Mouse (Mus musculus) forebrain, embryonic 13.5 days (tissue): ENCODE measurements at regions not wholly inside any gene's neighbourhood (a gene's known extent, or its start where the extent isn't known, plus 50 kb on each side); places are given as distances from the start of the nearest gene placed in this dataset.

Experiments used
- ATAC-seq: fragments of 200-750 bp; cut with Nextera tagmentation; 2 replicates; pipeline ENCODE4 v1.8.0; 2017
- H3K27ac ChIP-seq: fragments of 300-500 bp; sonication (generic); 2 replicates; pipeline ENCODE4 v1.5.1; 2015; ENCODE audit warnings: inconsistent platforms, mild to moderate bottlenecking, moderate library complexity
- H3K27me3 ChIP-seq: fragments of 300-500 bp; sonication (generic); 2 replicates; pipeline ENCODE4 v1.6.1; 2015; ENCODE audit warnings: mild to moderate bottlenecking, inconsistent platforms
- H3K36me3 ChIP-seq: fragments of 300-500 bp; sonication (generic); 2 replicates; pipeline ENCODE4 v1.6.1; 2015; ENCODE audit warnings: mild to moderate bottlenecking, inconsistent platforms; ENCODE audit not compliant: poor library complexity, severe bottlenecking
- H3K4me1 ChIP-seq: fragments of 300-500 bp; sonication (generic); 2 replicates; pipeline ENCODE4 v1.6.1; 2015; ENCODE audit warnings: inconsistent platforms
- H3K4me2 ChIP-seq: fragments of 300-500 bp; sonication (generic); 2 replicates; pipeline ENCODE4 v1.6.1; 2015; ENCODE audit warnings: inconsistent platforms, mild to moderate bottlenecking, moderate library complexity
- H3K4me3 ChIP-seq: fragments of 300-500 bp; sonication (generic); 2 replicates; pipeline ENCODE4 v1.5.1; 2015; ENCODE audit warnings: mild to moderate bottlenecking, inconsistent platforms
- H3K9ac ChIP-seq: fragments of 300-500 bp; sonication (generic); 2 replicates; pipeline ENCODE4 v1.6.1; 2015; ENCODE audit warnings: mild to moderate bottlenecking, inconsistent platforms
- H3K9me3 ChIP-seq: fragments of 300-500 bp; sonication (generic); replicated peaks from 2 replicates; pipeline ENCODE4 v1.6.1; 2016; ENCODE audit warnings: inconsistent platforms
- WGBS: fragments of 180-500 bp; shearing (Covaris S2); methylation state at CpG from one replicate; pipeline ENCODE4 v1.1.7; 2015; 5-methylcytosine and 5-hydroxymethylcytosine counted together

DNA sequence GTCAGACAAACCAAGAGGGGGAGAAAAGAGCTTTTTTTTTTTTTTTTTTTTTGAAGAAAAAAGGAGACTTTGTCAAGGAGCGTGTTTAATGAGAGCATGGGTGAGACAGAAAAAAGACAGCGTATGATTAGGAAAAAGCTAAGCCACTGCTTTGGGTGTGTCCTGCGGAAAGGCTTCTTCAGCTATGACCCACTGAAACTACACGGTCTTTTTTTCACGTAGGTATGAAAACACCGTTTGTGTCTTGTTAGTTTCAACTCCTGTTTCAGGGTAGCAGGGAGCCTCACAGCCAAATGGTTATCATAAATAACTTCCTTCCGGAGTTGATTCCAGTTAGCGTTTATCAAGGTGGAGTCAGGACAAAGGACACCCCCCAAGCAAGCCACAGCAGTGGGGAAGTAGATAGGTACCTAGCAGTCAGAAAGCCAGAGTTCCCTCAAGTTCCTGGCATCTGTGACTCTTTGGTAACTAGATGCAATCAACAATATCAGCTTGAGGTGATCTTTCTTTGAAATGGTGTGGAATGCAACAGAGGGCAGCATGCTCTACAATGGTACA is 143.2 kb upstream of the Tent5a start:
- Histone ChIP-seq H3K36me3 (no peaks in the 10 kb centered on the region), H3K27me3 (no peaks in the 10 kb centered on the region), H3K9ac (no peak overlapping the region), H3K4me3 (no peak overlapping the region), H3K4me1 (no peaks in the 10 kb centered on the region), H3K27ac (no peak overlapping the region), H3K9me3 (no peaks in the 10 kb centered on the region), H3K4me2 (no peak overlapping the region)
- ATAC-seq, result no peak
- 93% methylated on average over 8 of the region's 8 CpGs for WGBS

- Histone ChIP-seq H3K4me3 (no peak overlapping the region), H3K27ac (no peak overlapping the region), H3K27me3 (no peaks in the 10 kb centered on the region), H3K4me2 (no peak overlapping the region), H3K4me1 (no peaks in the 10 kb centered on the region), H3K9ac (no peak overlapping the region), H3K36me3 (no peaks in the 10 kb centered on the region), H3K9me3 (no peaks in the 10 kb centered on the region)
- no peak for ATAC-seq
- 81% methylated on average over 3 of the region's 3 CpGs for WGBS
Measured at GRCm38 (mm10) chr9:85469288-85469687, 142.1 kb upstream of the Tent5a start.

DNA sequence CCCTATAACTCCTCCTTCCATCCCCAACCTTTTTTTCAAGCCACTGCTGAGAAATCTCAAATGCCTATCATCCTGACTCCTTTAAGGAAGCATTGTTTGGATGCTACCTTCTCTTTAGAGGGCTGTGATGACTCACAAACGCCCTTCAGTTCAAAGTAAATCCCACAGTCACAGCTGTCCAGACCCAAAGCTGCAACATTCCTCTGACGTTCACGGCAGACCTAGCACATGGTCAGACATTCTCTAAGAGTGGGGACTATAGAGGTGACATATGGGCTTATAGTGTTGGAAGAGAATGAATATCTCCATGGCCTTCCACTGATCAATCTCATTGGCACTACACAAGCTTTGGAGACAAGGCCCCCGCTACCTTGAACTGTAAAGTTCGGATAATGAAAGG is 139.5 kb upstream of the Tent5a start:
- WGBS, result 80% methylated on average over 5 of the region's 5 CpGs
- no peak for ATAC-seq

GRCm38 (mm10) chr9:85459062-85459805 is 132.1 kb upstream of the Tent5a start:
- Histone ChIP-seq H3K9ac (no peak overlapping the region), H3K9me3 (no peaks in the 10 kb centered on the region), H3K4me3 (no peak overlapping the region), H3K4me2 (no peak overlapping the region), H3K27me3 (no peaks in the 10 kb centered on the region), H3K36me3 (no peaks in the 10 kb centered on the region), H3K4me1 (no peaks in the 10 kb centered on the region), H3K27ac (no peak overlapping the region)
- WGBS, result 91% methylated on average over 3 of the region's 3 CpGs
- no peak for ATAC-seq

More for the DNA sequence above, 139.5 kb upstream of the Tent5a start:
- no peak overlapping the region for H3K4me3 ChIP-seq
- H3K4me2 ChIP-seq, result no peak overlapping the region
- no peaks in the 10 kb centered on the region for H3K4me1 ChIP-seq
- H3K36me3 ChIP-seq, result no peaks in the 10 kb centered on the region
- no peak overlapping the region for H3K9ac ChIP-seq
- no peak overlapping the region for H3K27ac ChIP-seq
- H3K9me3 ChIP-seq, result no peaks in the 10 kb centered on the region
- no peaks in the 10 kb centered on the region for H3K27me3 ChIP-seq

DNA sequence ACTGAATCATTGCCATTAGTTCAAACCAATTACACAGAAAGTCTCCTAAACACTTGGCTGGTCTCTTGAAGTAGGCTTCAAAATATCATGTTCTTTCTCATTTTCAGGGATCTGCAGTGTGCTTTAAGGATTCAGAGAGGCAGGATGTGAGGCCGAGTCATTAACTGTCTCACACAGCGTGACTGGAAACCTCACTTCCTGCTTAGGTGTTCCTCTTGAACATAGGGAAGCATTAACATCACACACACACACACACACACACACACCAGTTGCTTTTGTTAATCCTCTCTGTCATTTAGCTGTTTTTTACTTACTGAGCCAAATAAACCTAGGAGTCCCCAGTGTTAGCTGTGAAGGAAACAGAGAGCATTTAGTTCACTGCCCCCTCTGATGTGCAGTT is 131.2 kb upstream of the Tent5a start:
- Histone ChIP-seq H3K4me1 (no peaks in the 10 kb centered on the region), H3K4me2 (no peak overlapping the region), H3K27ac (no peak overlapping the region), H3K9ac (no peak overlapping the region), H3K4me3 (no peak overlapping the region), H3K9me3 (no peaks in the 10 kb centered on the region), H3K36me3 (no peaks in the 10 kb centered on the region), H3K27me3 (no peaks in the 10 kb centered on the region)
- ATAC-seq, result no peak
- WGBS, result 80% methylated on average over 2 of the region's 2 CpGs

DNA sequence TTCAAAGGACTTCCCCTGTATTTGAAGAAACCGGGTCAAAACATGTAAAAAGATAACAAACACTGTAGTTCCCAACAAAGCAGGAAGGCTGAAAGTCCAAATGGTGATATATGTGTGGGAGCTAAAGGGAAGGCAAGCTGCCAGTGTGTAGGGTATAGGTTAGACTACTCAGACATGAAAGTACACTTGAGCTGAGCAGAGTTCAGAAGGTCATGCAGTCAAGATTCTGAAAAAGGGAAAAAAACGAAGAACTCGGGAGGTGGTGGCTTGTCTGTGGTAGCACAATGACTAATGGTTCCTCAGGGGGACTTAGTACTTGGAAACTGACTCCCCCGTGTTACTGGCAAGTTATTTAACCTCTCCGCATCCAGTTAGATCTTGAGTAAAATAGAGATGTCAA is 130.3 kb upstream of the Tent5a start:
- ATAC-seq, result no peak

DNA sequence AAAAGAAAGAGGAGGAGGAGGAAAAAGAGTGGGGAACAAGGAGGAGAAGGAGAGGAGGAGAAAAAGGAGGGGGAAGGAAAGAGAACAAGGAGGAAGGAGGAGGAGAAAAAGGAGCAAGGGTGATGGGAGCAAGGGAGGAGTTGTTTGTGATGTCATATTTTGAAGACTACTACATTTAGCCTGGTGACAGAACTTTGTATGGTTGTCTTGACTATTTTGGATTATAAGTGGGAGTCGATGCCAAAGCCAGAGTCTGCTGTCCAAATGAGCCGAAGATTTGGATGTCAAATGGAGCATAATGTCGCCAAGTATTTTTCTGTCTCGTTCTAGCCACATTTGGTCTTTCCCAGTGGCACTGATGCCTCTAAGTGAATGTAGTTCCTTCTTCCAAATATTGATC is 128.2 kb upstream of the Tent5a start:
- no peak for ATAC-seq
- no peak overlapping the region for H3K9ac ChIP-seq
- H3K36me3 ChIP-seq, result no peaks in the 10 kb centered on the region
- 87% methylated on average over 4 of the region's 4 CpGs for WGBS
- no peak overlapping the region for H3K27ac ChIP-seq
- no peak overlapping the region for H3K4me2 ChIP-seq
- H3K27me3 ChIP-seq, result no peaks in the 10 kb centered on the region
- H3K4me1 ChIP-seq, result no peaks in the 10 kb centered on the region
- no peaks in the 10 kb centered on the region for H3K9me3 ChIP-seq
- H3K4me3 ChIP-seq, result no peak overlapping the region

More for the DNA sequence above, 130.3 kb upstream of the Tent5a start:
- H3K27me3 ChIP-seq, result no peaks in the 10 kb centered on the region
- H3K4me3 ChIP-seq, result no peak overlapping the region
- H3K9me3 ChIP-seq, result no peaks in the 10 kb centered on the region
- 86% methylated on average over 5 of the region's 5 CpGs for WGBS
- H3K4me1 ChIP-seq, result no peaks in the 10 kb centered on the region
- H3K9ac ChIP-seq, result no peak overlapping the region
- H3K36me3 ChIP-seq, result no peaks in the 10 kb centered on the region
- H3K4me2 ChIP-seq, result no peak overlapping the region
- H3K27ac ChIP-seq, result no peak overlapping the region

GRCm38 (mm10) chr9:85452196-85452857 is 125.2 kb upstream of the Tent5a start:
- Histone ChIP-seq H3K4me1 (no peaks in the 10 kb centered on the region), H3K36me3 (no peaks in the 10 kb centered on the region), H3K4me3 (no peak overlapping the region), H3K4me2 (no peak overlapping the region), H3K9me3 (no peaks in the 10 kb centered on the region), H3K27ac (no peak overlapping the region), H3K27me3 (no peaks in the 10 kb centered on the region), H3K9ac (no peak overlapping the region)
- no peak for ATAC-seq
- 89% methylated on average over 8 of the region's 8 CpGs for WGBS

- ATAC-seq, result no peak
- Histone ChIP-seq H3K4me1 (no peaks in the 10 kb centered on the region), H3K4me3 (no peak overlapping the region), H3K36me3 (no peaks in the 10 kb centered on the region), H3K27me3 (no peaks in the 10 kb centered on the region), H3K27ac (no peak overlapping the region), H3K9ac (no peak overlapping the region), H3K4me2 (no peak overlapping the region), H3K9me3 (no peaks in the 10 kb centered on the region)
- 93% methylated on average over 5 of the region's 5 CpGs for WGBS
Measured at GRCm38 (mm10) chr9:85451349-85451748, 124.2 kb upstream of the Tent5a start.

DNA sequence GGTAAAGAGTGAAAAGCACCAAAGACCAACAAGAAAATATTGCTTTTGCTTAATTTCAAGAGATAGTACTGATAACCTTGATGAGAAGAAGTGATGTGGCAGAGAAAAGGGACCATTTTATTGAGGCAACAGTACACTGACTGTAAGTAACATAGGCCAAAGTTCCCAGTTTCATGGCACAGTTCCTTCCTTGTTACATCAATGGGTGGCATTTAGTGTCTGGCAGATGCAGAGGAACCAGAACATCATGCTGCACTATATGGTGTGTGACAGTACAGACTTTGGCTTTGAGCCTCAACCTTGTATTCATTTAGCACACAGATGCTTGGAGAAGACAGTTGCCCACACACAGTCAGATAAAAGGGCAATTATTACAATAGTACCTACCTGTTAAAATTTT is 123.7 kb upstream of the Tent5a start:
- Histone ChIP-seq H3K9ac (no peak overlapping the region), H3K27ac (no peak overlapping the region), H3K9me3 (no peaks in the 10 kb centered on the region), H3K4me2 (no peak overlapping the region), H3K36me3 (no peaks in the 10 kb centered on the region), H3K4me3 (no peak overlapping the region), H3K4me1 (no peaks in the 10 kb centered on the region), H3K27me3 (no peaks in the 10 kb centered on the region)
- ATAC-seq, result no peak

- no peaks in the 10 kb centered on the region for H3K27me3 ChIP-seq
- H3K36me3 ChIP-seq, result no peaks in the 10 kb centered on the region
- H3K4me3 ChIP-seq, result no peak overlapping the region
- no peak for ATAC-seq
- no peaks in the 10 kb centered on the region for H3K4me1 ChIP-seq
- WGBS, result 88% methylated on average over 2 of the region's 2 CpGs
- no peak overlapping the region for H3K4me2 ChIP-seq
- no peak overlapping the region for H3K9ac ChIP-seq
- no peaks in the 10 kb centered on the region for H3K9me3 ChIP-seq
- no peak overlapping the region for H3K27ac ChIP-seq
Measured at GRCm38 (mm10) chr9:85449493-85449892, 122.3 kb upstream of the Tent5a start.

DNA sequence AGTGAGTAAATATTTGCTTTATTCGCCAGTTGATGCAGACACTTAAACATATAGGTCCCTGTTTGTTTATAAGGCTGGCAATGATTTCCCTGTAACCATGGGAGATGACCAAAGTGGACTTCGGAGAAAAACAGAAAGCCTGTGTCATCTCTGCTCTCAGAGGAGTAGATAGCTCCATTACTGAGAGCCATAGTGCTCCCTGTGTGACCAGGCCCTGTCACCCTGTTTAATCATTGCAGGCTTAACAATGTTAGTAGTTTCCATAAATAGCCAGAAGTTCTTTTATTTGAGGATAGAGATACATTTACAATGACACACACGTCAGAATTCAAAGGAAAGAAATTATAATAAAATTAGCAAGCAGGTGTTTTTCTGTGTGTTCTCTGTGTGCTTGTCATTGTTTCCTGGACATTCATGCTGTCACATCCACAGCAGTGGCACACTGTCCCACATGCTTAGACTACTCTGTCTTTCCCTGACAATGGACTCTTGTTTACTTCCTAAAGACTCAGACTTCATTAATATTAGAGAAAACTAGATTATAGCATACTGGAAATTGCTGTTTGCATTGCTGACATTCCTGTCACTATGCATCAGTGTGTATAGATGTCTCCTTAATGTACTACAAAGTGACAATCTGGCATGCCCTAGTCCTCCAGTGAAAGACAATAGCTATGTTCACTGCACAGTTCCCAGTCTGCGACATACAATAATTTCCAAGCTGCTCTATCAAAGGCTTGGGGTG is 115.8 kb upstream of the Tent5a start:
- no peaks in the 10 kb centered on the region for H3K9me3 ChIP-seq
- H3K27ac ChIP-seq, result no peak overlapping the region
- H3K4me2 ChIP-seq, result no peak overlapping the region
- H3K4me1 ChIP-seq, result peaks cover 16% of the 10 kb centered on the region
- peak; percentile 66 for ATAC-seq
- no peaks in the 10 kb centered on the region for H3K36me3 ChIP-seq
- H3K27me3 ChIP-seq, result no peaks in the 10 kb centered on the region
- no peak overlapping the region for H3K4me3 ChIP-seq
- 66% methylated on average over 4 of the region's 4 CpGs for WGBS
- no peak overlapping the region for H3K9ac ChIP-seq
